Mouse (Mus musculus): ENCODE measurements around the gene Slc51b. TPM values are rescaled to one million over a fixed set of nuclear protein-coding genes. Genes with fewer than 3 reads are reported as not detected.

Slc51b gene
- polyA plus RNA-seq, 1 experiment from 2014 or later: 33.4 TPM

DNA sequence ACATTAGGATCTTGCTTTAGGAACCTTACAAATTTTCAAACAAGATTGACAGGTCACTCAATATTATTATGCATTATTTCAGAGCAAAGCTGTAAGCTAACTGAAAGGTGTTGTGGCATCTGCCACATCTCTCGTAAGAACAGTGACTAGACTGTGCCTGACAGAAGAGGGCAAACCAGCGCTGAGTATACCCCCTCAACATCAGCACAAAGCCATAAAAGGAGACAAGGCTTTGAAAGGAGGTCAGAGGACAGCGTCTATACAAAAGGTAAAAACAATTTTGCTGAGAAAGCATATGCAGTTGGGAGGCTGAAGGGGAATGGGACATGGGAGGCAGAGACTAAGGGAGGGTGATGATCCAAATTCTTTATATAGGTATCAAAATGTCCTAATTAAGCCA, 37.4 kb upstream of the Slc51b start:
- Histone ChIP-seq H3K4me1 (replicated peaks; ENCODE audit: insufficient read depth, low read length) (peaks cover 13% of the 10 kb centered on the region; the same call in 1 of the 2 replicates), H3K27ac (peak overlapping the region; percentile 91), H3K9ac (ENCODE audit: low read depth, low read length) (no peak overlapping the region), H3K9me3 (replicated peaks; ENCODE audit: low read length) (no peaks in the 10 kb centered on the region), H3K4me2 (ENCODE audit: low read length) (peak overlapping the region; percentile 55), H3K27me3 (ENCODE audit: insufficient read depth, low read length) (no peaks in the 10 kb centered on the region), H3K36me3 (ENCODE audit: insufficient read depth, low read length) (no peaks in the 10 kb centered on the region), H3K4me3 (replicated peaks; ENCODE audit: low read depth, low read length) (peak overlapping the region; percentile 81)
- TF ChIP-seq CTCF (IDR thresholded peaks at IDR 0.05; ENCODE audit: low read depth): no peak
- ATAC-seq (replicated peaks; ENCODE audit: low FRiP score, low read depth) (no peak), DNase-seq (ENCODE audit: low spot score) (no peak)
- WGBS: 40% methylated on average over 3 of the region's 3 CpGs

DNA sequence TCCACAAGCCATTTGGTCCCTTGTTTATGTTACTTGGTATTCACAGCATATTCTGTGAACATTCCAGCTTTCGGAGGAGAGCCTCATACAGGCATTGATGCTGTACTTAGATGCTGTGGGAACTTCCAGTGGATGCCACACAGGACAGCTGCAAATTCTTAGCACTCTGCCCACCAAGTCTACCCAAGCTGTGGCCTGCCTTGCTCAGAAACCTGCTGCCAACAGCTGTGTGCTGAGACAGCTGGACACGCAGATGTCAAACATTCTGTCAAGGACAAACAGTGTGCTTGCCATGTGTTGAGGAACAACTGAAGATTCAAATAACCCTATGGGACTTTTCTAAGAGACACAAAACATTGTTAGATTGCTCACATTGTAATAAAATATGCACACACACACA, 36.2 kb upstream of the Slc51b start:
- no peaks in the 10 kb centered on the region for H3K36me3 ChIP-seq (ENCODE audit: insufficient read depth, low read length)
- peaks cover 13% of the 10 kb centered on the region; the same call in 1 of the 2 replicates for H3K4me1 ChIP-seq (replicated peaks; ENCODE audit: insufficient read depth, low read length)
- H3K9ac ChIP-seq (ENCODE audit: low read depth, low read length): no peak overlapping the region
- ATAC-seq (replicated peaks; ENCODE audit: low FRiP score, low read depth): no peak
- no peak for TF ChIP-seq CTCF (IDR thresholded peaks at IDR 0.05; ENCODE audit: low read depth)
- H3K27ac ChIP-seq: no peak overlapping the region
- 81% methylated on average over 2 of the region's 2 CpGs for WGBS
- H3K27me3 ChIP-seq (ENCODE audit: insufficient read depth, low read length): no peaks in the 10 kb centered on the region
- DNase-seq (ENCODE audit: low spot score): no peak
- H3K9me3 ChIP-seq (replicated peaks; ENCODE audit: low read length): no peaks in the 10 kb centered on the region
- H3K4me2 ChIP-seq (ENCODE audit: low read length): no peak overlapping the region
- no peak overlapping the region for H3K4me3 ChIP-seq (replicated peaks; ENCODE audit: low read depth, low read length)

DNA sequence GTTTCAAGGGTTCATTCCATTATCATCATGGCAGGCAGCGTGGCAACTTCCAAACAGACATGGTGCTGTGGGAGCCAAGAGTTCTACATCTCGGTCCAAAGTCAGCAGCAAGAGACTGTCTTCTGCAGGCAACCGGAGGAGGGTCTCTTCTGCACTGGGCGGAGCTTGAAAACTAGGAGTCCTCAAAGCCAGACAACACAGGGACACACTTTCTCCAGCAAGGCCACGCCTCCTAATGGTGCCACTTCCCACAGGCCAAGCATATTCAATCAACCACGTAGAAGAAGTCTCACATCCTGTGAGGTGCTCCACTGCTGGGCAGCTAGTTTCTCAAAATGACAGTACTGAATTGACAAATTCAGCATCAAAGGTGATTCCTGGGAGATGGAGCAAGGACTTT, 25.2 kb upstream of the Slc51b start:
- no peak for TF ChIP-seq CTCF (IDR thresholded peaks at IDR 0.05; ENCODE audit: low read depth)
- DNase-seq (ENCODE audit: low spot score): no peak
- Histone ChIP-seq H3K9me3 (replicated peaks; ENCODE audit: low read length) (no peaks in the 10 kb centered on the region), H3K4me3 (replicated peaks; ENCODE audit: low read depth, low read length) (no peak overlapping the region), H3K27ac (no peak overlapping the region), H3K36me3 (ENCODE audit: insufficient read depth, low read length) (peaks cover 42% of the 10 kb centered on the region), H3K27me3 (ENCODE audit: insufficient read depth, low read length) (no peaks in the 10 kb centered on the region), H3K4me2 (ENCODE audit: low read length) (no peak overlapping the region), H3K4me1 (replicated peaks; ENCODE audit: insufficient read depth, low read length) (no peaks in the 10 kb centered on the region), H3K9ac (ENCODE audit: low read depth, low read length) (no peak overlapping the region)
- ATAC-seq (replicated peaks; ENCODE audit: low FRiP score, low read depth): no peak
- WGBS: 88% methylated on average over 6 of the region's 6 CpGs

DNA sequence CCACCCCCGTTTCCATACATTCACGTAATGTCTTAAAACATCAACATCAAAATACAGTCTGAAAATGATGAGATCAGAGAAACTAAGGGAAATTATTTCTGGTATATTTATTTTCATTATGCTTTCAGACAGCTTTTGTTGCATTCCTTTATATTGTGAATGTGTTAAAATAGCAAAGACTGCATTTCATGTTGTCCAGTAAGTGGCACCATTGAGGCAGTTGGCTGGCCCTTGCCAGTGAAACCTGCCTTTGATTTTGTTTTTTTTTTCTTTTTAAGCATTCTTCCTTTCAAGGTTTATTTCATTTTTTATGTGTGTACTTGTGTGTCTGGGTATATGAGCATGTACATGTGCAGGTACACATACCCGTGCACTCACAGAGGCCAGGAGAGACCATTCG, 21.9 kb upstream of the Slc51b start:
- TF ChIP-seq CTCF (IDR thresholded peaks at IDR 0.05; ENCODE audit: low read depth): peak; percentile 47
- no peak for ATAC-seq (replicated peaks; ENCODE audit: low FRiP score, low read depth)
- Histone ChIP-seq H3K4me2 (ENCODE audit: low read length) (no peak overlapping the region), H3K9me3 (replicated peaks; ENCODE audit: low read length) (no peaks in the 10 kb centered on the region), H3K27me3 (ENCODE audit: insufficient read depth, low read length) (no peaks in the 10 kb centered on the region), H3K9ac (ENCODE audit: low read depth, low read length) (no peak overlapping the region), H3K4me3 (replicated peaks; ENCODE audit: low read depth, low read length) (no peak overlapping the region), H3K36me3 (ENCODE audit: insufficient read depth, low read length) (peaks cover 45% of the 10 kb centered on the region; the same call in 1 of the 2 replicates), H3K27ac (no peak overlapping the region), H3K4me1 (replicated peaks; ENCODE audit: insufficient read depth, low read length) (no peaks in the 10 kb centered on the region)
- no peak for DNase-seq (ENCODE audit: low spot score)
- WGBS: 89% methylated on average over 4 of the region's 4 CpGs

DNA sequence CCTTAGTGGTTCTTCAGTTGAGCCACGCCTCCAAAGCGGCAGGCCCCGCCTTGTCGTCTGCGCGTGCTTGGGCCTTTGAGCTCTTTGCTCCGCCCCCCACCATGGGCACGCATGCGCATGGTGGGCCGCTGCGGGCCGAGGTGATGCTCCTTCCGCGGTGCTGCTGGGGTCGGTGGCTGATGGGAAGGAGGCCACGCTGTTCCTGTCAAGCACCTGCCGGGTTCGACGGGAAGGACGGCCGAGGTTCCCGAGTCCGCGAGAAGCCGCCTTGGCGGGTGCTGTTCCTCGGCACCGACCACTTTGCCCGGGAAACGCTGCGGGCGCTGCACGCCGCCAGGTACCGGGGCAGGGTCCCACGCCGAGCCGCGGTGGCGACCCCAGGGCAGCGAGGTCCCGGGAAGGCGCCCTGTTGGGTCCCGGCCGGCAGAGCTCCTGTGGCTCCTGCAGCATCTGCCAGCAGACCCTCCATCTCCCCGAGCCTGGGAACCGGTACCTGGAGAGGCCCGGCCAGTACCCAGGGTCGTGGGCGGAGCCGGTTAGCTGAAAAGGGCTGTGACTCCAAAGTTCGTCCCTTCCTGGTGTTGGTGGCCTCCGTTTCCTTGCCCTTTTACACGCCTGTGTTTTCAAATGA, 13.0 kb upstream of the Slc51b start, which contains the start of gene Mtfmt:
Gene Mtfmt (plus strand): TSS at position 112 of the 631 bp plus-strand sequence.
- H3K27me3 ChIP-seq (ENCODE audit: insufficient read depth, low read length): no peaks in the 10 kb centered on the region
- ATAC-seq (replicated peaks; ENCODE audit: low FRiP score, low read depth): peak; percentile 87
- no peak for TF ChIP-seq CTCF (IDR thresholded peaks at IDR 0.05; ENCODE audit: low read depth)
- peak within 1 kb of the TSS; percentile 82 for H3K9ac ChIP-seq (ENCODE audit: low read depth, low read length)
- no peaks in the 10 kb centered on the region for H3K9me3 ChIP-seq (replicated peaks; ENCODE audit: low read length)
- DNase-seq (ENCODE audit: low spot score): peak; percentile 95
- no peaks in the 10 kb centered on the region for H3K4me1 ChIP-seq (replicated peaks; ENCODE audit: insufficient read depth, low read length)
- peak within 1 kb of the TSS; percentile 92 for H3K4me2 ChIP-seq (ENCODE audit: low read length)
- no peak within 1 kb of the TSS for H3K27ac ChIP-seq
- peak within 1 kb of the TSS; percentile 95 for H3K4me3 ChIP-seq (replicated peaks; ENCODE audit: low read depth, low read length)
- WGBS: under 1% methylated on average over 54 of the region's 54 CpGs
- H3K36me3 ChIP-seq (ENCODE audit: insufficient read depth, low read length): 0 out of 2 replicates have a peak, but pooled peaks cover 9% of the 10 kb centered on the region

DNA sequence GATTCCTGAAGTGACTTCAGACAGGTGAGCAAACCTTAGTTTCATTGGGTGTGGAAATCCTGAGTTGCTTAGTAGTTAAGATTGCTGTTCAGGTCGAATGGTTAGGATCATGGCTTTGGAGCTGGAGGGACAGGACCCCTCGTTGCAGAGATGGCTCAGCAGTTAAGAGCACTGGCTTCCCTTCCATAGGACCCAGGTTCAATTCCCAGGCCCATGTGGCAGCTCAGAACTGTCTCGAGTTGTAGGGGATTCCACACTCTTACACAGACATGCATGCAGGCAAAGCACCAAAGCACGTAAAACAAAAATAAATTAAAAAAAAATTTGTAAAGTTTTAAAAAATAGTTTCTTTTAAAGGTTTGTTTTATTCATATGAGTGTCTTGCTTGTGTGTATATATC, 12.5 kb upstream of the Slc51b start:
- no peaks in the 10 kb centered on the region for H3K27me3 ChIP-seq (ENCODE audit: insufficient read depth, low read length)
- no peak overlapping the region for H3K4me3 ChIP-seq (replicated peaks; ENCODE audit: low read depth, low read length)
- no peak for ATAC-seq (replicated peaks; ENCODE audit: low FRiP score, low read depth)
- DNase-seq (ENCODE audit: low spot score): no peak
- no peaks in the 10 kb centered on the region for H3K9me3 ChIP-seq (replicated peaks; ENCODE audit: low read length)
- no peak overlapping the region for H3K4me2 ChIP-seq (ENCODE audit: low read length)
- 71% methylated on average over 4 of the region's 4 CpGs for WGBS
- H3K27ac ChIP-seq: no peak overlapping the region
- no peaks in the 10 kb centered on the region for H3K4me1 ChIP-seq (replicated peaks; ENCODE audit: insufficient read depth, low read length)
- H3K36me3 ChIP-seq (ENCODE audit: insufficient read depth, low read length): 0 out of 2 replicates have a peak, but pooled peaks cover 3% of the 10 kb centered on the region
- TF ChIP-seq CTCF (IDR thresholded peaks at IDR 0.05; ENCODE audit: low read depth): no peak
- H3K9ac ChIP-seq (ENCODE audit: low read depth, low read length): no peak overlapping the region

Data from kidney, postnatal 0 days (tissue).